Mouse (Mus musculus) MEL-GATA-1-ER (cell line): ENCODE measurements around the gene Stk11.

Source experiments
- DNase-seq: peaks from one replicate; pipeline ENCODE4 v3.0.0-alpha.2; 2012; ENCODE audit warnings: low read depth; ENCODE audit errors: extremely low read depth

Gene Stk11

GRCm38 (mm10) chr10:80115290-80115943 lies at the start of gene Stk11:
TSS of gene Stk11 (plus strand) at chr10:80115803.
- peak; percentile 100 for DNase-seq

GRCm38 (mm10) chr10:80069251-80069650 lies 46.4 kb upstream of the Stk11 start:
- no peak for DNase-seq

- no peak for DNase-seq
Measured at GRCm38 (mm10) chr10:80069948-80070450, 45.6 kb upstream of the Stk11 start.

GRCm38 (mm10) chr10:80070837-80071515 lies 44.6 kb upstream of the Stk11 start:
- peak; percentile 87 for DNase-seq

- DNase-seq = no peak
Measured at GRCm38 (mm10) chr10:80071516-80071900, 44.1 kb upstream of the Stk11 start.

- no peak for DNase-seq
Measured at GRCm38 (mm10) chr10:80072623-80073489, 42.7 kb upstream of the Stk11 start.

GRCm38 (mm10) chr10:80074813-80075601 lies 40.6 kb upstream of the Stk11 start:
- DNase-seq = peak; percentile 78

- DNase-seq = no peak
Measured at GRCm38 (mm10) chr10:80075924-80076323, 39.7 kb upstream of the Stk11 start.

- no peak for DNase-seq
Measured at GRCm38 (mm10) chr10:80076386-80076785, 39.2 kb upstream of the Stk11 start.

GRCm38 (mm10) chr10:80077312-80077711 lies 38.3 kb upstream of the Stk11 start:
- DNase-seq = no peak

- no peak for DNase-seq
Measured at GRCm38 (mm10) chr10:80078366-80078765, 37.2 kb upstream of the Stk11 start.

- no peak for DNase-seq
Measured at GRCm38 (mm10) chr10:80080396-80081070, 35.1 kb upstream of the Stk11 start.

GRCm38 (mm10) chr10:80081075-80081474 lies 34.5 kb upstream of the Stk11 start:
- DNase-seq = no peak

- no peak for DNase-seq
Measured at GRCm38 (mm10) chr10:80084817-80085487, 30.7 kb upstream of the Stk11 start.

GRCm38 (mm10) chr10:80086847-80087246 lies 28.8 kb upstream of the Stk11 start:
- DNase-seq = no peak

GRCm38 (mm10) chr10:80087483-80087882 lies 28.1 kb upstream of the Stk11 start:
- no peak for DNase-seq

GRCm38 (mm10) chr10:80089146-80089545 lies 26.5 kb upstream of the Stk11 start:
- DNase-seq = no peak

- no peak for DNase-seq
Measured at GRCm38 (mm10) chr10:80091527-80091926, 24.1 kb upstream of the Stk11 start.

- DNase-seq = no peak
Measured at GRCm38 (mm10) chr10:80092690-80093089, 22.9 kb upstream of the Stk11 start.

GRCm38 (mm10) chr10:80094085-80094484 lies 21.5 kb upstream of the Stk11 start:
- no peak for DNase-seq
